Mouse (Mus musculus): Measurements from ENCODE around the gene Tacc2.

DNA sequence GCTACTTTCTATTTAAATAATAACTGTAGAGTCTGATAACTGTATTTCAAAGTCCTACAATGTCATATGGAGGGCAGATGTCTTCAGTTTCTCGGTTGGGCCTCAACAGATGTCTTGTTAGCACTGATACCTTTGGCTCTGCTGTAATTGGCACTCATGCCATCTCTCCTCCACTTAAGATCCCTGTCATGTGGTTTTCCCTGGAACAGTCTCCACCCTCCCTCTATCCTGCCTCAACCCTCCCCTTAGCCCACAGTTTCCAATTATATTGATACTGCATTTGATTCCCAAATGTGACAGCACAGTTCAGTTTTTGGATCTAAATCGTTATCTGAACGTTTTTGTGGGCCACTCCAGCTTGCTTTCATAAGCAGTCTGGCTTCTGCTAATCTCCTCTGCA, 12.6 kb upstream of the Tacc2 start:
- no peak for TF ChIP-seq CTCF (IDR thresholded peaks at IDR 0.05; ENCODE audit: extremely low read depth, insufficient read length, insufficient replicate concordance, low read depth, low read length)
- no peak for TF ChIP-seq POLR2A (IDR thresholded peaks at IDR 0.05; ENCODE audit: low read depth, low read length)

Measured in small intestine, adult 2 months (tissue).